Mouse (Mus musculus) lung, postnatal 0 days (tissue): ENCODE measurements around the gene Pde4c.

ENCODE experiments used
- CTCF ChIP-seq: IDR thresholded peaks from 2 replicates; pipeline ENCODE4 v1.5.1; 2016; ENCODE audit warnings: antibody characterized with exemption, mild to moderate bottlenecking
- EP300 ChIP-seq: IDR thresholded peaks from 2 replicates; pipeline ENCODE4 v1.6.1; 2016; ENCODE audit warnings: antibody characterized with exemption, mild to moderate bottlenecking, control low read depth

DNA sequence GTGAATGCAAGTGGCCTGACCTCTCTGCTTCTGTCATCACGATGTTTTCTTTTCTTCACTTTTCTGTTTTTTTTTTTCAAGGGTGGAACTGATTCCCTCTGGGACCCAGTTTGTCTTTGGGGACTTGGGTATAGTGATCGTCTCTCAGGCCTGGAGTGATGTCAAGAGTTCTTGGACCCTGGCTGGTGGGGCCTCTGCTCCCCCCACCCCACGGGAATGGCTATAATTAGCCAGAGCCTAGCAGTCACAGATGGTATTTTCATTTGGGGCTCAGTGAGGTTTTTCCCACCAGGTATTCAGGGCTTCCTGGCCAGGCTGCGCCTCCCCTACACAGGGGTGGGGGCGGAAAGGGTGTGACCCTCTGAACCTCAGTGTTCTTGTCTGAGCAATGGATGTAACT, 18.1 kb downstream of the Pde4c start:
- TF ChIP-seq CTCF (no peak), EP300 (no peak)
